8 mouse cellular contexts compared by ENCODE assay signal in the genomic region with DNA sequence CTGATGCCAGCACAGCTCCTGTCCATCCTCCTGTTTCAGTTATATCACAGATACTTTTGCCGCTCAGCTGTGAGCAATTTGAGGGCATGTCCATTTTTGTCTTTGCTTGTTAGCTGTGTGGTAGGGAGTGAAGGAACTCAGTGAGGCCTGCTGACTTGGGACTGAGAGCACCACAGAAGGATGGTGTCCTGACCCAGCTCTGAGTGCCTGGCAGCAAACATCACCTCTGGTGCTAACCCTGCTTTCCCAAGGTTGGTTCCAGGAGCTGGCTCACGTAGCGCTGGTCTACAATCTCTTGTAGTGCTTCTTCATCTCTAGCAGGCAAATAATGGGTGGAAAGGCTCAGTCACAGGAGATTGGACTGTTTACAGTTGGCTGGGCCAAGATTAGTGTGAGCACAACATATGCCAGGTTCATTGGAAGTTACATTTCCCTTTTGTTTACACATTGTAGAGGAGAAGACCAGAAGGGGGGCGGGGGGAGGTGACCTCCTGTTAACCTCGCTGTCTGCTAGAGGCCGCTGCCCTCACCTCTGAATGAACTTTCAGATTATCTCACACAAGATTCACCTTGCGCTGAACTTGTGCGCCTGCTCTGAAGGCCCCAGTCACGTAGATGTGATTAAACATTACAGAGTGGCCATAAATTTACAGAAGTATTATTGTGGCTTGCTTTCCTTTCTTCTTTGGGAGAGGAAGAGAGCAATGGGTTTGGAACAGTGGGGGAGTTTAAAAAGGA. TPM values are rescaled to one million over a fixed set of nuclear protein-coding genes. Genes with fewer than 3 reads are reported as not detected.
A peak's percentile ranks its signal among the peaks of the same experiment; 100 is the strongest.
DNase-seq lines count a peak whose midpoint lies in the region; ATAC-seq lines count a peak whose summit lies in the region.
"Had no signal": no experiment of that assay in that cellular context is flagged by ENCODE, and none has a peak within 500 bp of the region (broad histone marks: within the 10 kb centered on the region; RNA-seq: fewer than 3 reads in every experiment).

No protein-coding gene starts in this region.

- no peaks in the 10 kb centered on the region for H3K9me3 ChIP-seq in kidney, embryonic 14.5 days (ENCODE audit: control insufficient read depth, low read length)
- H3K9me3 ChIP-seq: neural tube, embryonic 13.5 days had no signal

- whole genome bisulfite sequencing in kidney, embryonic 14.5 days = 17% methylated on average over 9 of the region's 9 CpGs

- no peak overlapping the region for H3K4me3 ChIP-seq in kidney, embryonic 14.5 days (ENCODE audit: low read length)
- H3K4me3 ChIP-seq: neural tube, embryonic 13.5 days had no signal

- peak; percentile 88 for ATAC-seq in kidney, embryonic 14.5 days (ENCODE audit: low FRiP score, low TSS enrichment)

- no peak overlapping the region for H3K4me2 ChIP-seq in kidney, embryonic 14.5 days (replicated peaks; ENCODE audit: low read depth, low read length)
- H3K4me2 ChIP-seq: neural tube, embryonic 13.5 days had no signal

- no peaks in the 10 kb centered on the region for H3K36me3 ChIP-seq in kidney, embryonic 14.5 days (ENCODE audit: control insufficient read depth, insufficient read depth, low read length)
- H3K36me3 ChIP-seq: neural tube, embryonic 13.5 days had no signal

- H3K4me1 ChIP-seq in kidney, embryonic 14.5 days (ENCODE audit: control insufficient read depth, insufficient read depth, low read length) = peaks cover 22% of the 10 kb centered on the region

- no peaks in the 10 kb centered on the region for H3K27me3 ChIP-seq in kidney, embryonic 14.5 days (ENCODE audit: control insufficient read depth, insufficient read depth, low read length)
- H3K27me3 ChIP-seq: neural tube, embryonic 13.5 days had no signal

- peak overlapping the region; percentile 76 for H3K27ac ChIP-seq in kidney, embryonic 14.5 days (ENCODE audit: low read depth, low read length)
- H3K27ac ChIP-seq: neural tube, embryonic 13.5 days had no signal

- H3K9ac ChIP-seq in kidney, embryonic 14.5 days (ENCODE audit: low read depth, low read length) = peak overlapping the region; percentile 23; the same call in 1 of the 2 replicates
- H3K9ac ChIP-seq: neural tube, embryonic 13.5 days had no signal

- DNase-seq in adrenal gland, postnatal 36 days = peak; percentile 14 to 52
- peak; percentile 97 for DNase-seq in heart, adult 11 months
- peak; percentile 68 for DNase-seq in lung, postnatal 10 days
- no peak for DNase-seq in layer of hippocampus, adult 11-12 months (ENCODE audit: low spot score)
- no peak for DNase-seq in thymus, postnatal 36 days
- no peak for DNase-seq in right cerebral cortex, postnatal 14 days

RNA-seq across cellular contexts. Expression of a gene that starts 46.8 kb away (rescaled TPM):
- total RNA-seq in adrenal gland, postnatal 36 days (2021) = 10 to 100 TPM in 1 of 2 experiments, 1 to 10 TPM in 1; 7.1 to 14.1 TPM
- 4.4 and 6.7 TPM in 2 replicates for polyA plus RNA-seq in kidney, embryonic 14.5 days (2014; fragmentation: Nextera tagmentation; extraction: Ambion mirVana)

Comparison
In these comparisons a context has a peak if more than half of its experiments do, and no peak if none do; other contexts are left out.
1. DNase-seq: peak in adrenal gland, postnatal 36 days (2 of 2), heart, adult 11 months (single experiment) and lung, postnatal 10 days (single experiment); none in layer of hippocampus, adult 11-12 months (single experiment), thymus, postnatal 36 days (0 of 2) and right cerebral cortex, postnatal 14 days (single experiment).